Mouse (Mus musculus) kidney, postnatal 4 days (tissue): ENCODE results near the gene Gm42674.
A peak's percentile ranks its signal among the peaks of the same experiment; 100 is the strongest.

Source experiments
- DNase-seq, 2 experiments: peaks; one replicate each; pipeline ENCODE4 v3.0.0; 2021; ENCODE audit warnings: mixed read lengths in 2 of 2

Gm42674 gene

DNA sequence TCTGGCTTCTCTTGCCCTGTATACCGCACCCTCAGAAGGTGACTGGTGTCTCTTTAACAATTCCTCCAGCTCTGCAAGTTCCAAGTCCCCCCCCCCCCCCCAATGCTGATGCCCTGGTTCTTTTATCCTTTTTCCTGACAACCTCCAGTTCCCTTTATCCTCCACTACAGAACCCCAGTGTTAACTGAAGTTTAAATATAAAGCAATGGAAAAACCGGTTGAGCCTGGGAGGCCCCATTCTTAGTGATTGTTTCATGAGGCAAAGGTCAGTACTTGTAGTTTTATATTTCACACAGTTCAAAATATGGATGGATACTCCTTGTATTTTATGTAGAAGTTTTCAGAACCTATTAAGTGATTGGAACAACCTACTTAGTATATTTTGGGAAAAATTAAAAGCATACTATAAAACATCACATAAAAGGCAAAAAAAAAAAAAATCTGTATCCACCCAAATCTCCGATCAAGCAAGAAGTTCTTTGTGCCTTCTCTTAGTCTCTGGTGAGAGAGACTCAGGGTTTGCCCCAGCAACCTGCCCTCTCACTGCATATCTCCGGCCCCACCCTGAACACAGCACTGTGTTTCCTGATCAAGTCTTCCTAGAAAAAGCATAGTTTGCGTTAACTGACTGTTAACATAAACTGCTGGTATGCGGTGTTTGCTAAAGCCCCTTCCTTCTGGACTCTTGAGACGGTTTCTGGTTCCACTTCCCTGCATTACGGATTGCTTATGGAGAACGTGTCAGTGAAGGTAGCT lies 24.7 kb downstream of the Gm42674 start:
- no peak for DNase-seq

GRCm38 (mm10) chr3:90627366-90627765 lies 25.7 kb downstream of the Gm42674 start:
- no peak for DNase-seq

DNA sequence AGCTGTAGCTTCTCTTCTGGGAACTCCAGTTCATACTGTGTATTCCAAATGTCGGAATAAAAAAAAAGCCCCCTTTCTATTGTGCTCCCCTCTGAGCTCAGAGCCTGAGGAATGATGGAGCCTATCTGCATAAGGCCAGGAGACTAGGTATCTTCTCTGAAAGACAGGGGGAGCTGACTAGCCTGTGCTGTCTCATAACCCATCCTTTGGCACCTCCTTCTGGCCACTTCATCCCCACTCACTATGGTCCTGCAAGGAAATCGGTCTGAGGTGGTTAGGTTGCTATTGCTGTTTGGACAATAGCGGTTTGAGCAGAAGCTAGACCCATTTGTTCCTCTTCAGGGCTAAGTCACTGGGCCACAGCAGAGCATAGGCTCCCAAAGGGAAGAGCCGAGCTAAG lies 26.1 kb downstream of the Gm42674 start:
- peak; percentile 42 to 55 for DNase-seq

DNA sequence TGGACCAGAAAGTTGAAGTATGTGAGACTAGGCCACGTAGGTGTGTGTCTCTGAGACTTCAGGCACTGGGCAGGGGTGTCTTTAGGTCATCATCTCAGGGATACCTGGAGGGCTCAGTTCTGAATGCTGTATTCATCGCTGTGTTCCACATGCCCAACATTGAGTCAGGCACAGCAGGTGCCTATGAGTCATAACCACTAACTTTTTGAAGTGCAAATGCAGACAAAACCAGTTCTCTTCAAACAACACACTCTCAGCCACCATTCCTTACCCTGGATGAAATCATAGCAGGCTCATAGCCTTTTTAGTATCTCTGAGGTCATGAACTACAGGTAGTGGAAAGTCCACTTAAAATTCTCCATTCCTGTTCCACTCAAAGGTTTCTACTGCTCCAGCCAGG lies 27.6 kb downstream of the Gm42674 start:
- no peak for DNase-seq

- DNase-seq = no peak
Observed at GRCm38 (mm10) chr3:90631984-90632383, 30.3 kb downstream of the Gm42674 start.

- no peak for DNase-seq
Observed at GRCm38 (mm10) chr3:90638511-90639275, 37.0 kb downstream of the Gm42674 start.

GRCm38 (mm10) chr3:90639511-90640154 lies 37.9 kb downstream of the Gm42674 start:
- DNase-seq = peak; percentile 49 to 52

DNA sequence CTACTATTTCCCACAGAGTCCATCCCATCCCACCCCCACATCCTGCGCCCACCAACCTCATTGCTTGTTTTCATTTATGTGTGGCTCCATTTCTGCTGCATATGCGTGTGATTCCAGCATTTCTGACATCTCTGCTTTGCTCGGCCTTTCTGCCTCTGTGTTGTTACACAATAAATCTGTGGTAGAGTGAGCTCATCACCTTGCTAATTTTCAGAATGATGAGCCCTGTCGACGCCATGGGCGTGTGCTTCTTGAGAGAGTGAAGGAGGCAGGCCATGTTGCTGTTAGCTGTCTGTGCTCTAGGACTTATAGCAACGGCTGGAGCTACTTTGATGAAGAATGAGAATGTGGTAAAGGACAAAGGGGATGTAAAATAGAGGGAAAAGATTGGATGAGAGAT lies 39.3 kb downstream of the Gm42674 start:
- DNase-seq = no peak

- DNase-seq = peak; percentile 74 to 77
Observed at GRCm38 (mm10) chr3:90644220-90644619, 42.5 kb downstream of the Gm42674 start.

GRCm38 (mm10) chr3:90647291-90647690 lies 45.6 kb downstream of the Gm42674 start:
- DNase-seq = no peak

DNA sequence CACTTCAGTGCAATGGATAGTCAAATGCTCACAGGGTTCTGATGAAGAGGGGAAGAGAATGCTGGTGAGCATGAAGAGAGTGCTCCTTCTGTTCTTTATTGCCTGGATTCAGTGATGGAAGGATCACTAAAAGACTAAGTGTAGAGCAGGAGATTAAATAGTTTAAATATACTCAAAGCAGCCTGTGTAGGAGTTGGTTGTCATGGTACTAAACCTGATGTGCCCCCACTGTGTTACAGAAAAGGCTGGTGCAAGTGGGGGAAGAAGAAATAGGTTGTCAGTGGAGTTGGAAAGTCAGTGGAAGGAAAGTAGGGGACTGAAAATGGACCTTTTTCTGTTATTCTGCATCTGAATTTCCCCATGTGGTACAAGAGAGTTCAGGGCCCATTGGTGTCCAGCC lies 47.3 kb downstream of the Gm42674 start:
- no peak for DNase-seq

DNA sequence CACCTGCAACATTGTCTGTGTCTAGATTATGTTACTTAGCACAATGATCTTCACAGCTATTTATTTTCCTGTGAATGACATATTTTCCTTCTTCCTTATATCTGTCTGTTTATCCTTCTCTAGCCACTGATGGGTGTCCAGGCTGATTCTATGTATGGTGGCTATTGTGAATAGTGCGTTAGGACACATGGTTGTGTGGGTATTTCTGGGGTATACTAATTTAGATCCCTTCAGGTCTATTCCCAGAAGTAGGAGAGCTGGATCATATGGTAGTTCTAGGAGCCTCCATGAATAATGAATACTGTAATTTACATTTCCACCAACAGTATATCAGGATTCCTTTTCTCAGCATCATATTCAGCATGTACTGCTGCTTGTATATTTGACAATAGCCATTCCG lies 48.1 kb downstream of the Gm42674 start:
- no peak for DNase-seq

DNA sequence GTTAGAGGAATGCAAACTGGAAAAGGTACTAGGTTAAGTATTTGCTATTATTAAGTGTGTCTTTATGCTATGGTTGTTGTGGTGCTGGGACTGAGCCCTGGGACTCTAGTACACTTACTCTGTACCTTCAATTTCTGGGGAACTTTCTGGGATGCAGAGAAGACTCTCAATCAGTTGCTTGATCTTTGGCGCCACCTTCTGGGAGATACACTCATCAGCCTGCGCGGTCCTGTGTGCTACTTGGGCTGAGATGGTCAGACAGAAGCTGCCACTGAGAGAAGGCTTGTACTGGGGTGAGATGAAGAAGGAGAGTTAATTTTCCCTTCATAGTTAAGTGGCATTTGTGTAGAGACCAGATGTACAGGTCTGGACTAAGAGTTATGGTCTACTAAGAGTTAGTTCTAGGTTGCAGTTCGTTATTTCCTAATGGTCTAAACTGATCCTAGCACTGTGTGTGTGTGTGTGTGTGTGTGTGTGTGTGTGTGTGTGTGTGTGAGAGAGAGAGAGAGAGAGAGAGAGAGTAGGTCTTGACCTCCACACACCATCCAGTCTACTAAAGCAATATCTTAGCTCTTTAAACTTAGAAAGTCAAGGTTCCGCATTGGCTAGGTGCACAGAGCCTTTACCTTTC lies 51.3 kb downstream of the Gm42674 start:
- DNase-seq = peak; percentile 83 to 85

DNA sequence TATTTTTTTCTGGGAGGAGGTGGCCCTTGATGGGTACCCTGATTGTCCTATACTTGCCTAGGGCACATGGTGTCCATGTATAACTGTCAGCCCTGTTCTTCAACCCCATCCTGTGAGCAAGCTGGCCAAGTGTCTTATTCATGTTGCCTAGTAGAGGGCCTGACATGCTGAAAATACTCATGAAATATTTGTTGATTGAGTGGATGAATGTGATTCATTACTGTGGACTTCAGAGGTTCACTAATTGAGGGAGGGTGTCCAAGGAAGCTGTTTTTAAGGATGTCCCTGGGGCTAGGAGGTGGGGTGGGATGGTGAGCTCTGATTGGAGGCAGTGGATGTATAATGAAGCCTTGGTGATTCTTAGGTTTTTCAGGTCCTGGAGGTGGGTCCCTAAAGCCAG lies 52.0 kb downstream of the Gm42674 start, which contains the start of gene S100a7a:
S100a7a (plus strand) TSS at position 301 of the 400 bp plus-strand sequence.
- DNase-seq = no peak
